Mouse (Mus musculus) liver, adult 2 months (tissue): ENCODE measurements around the gene Paxx. TPM values are rescaled to one million over a fixed set of nuclear protein-coding genes. Genes with fewer than 3 reads are reported as not detected.

Experiments
- DNase-seq: peaks from one replicate; pipeline ENCODE4 v3.0.0-alpha.2; 2011; ENCODE audit warnings: low read depth, low spot score; ENCODE audit errors: extremely low read depth
- H3K27ac ChIP-seq: fragments of 200-500 bp; replicated peaks from 2 replicates; pipeline ENCODE4 v1.5.1; 2012; ENCODE audit warnings: low read depth, mild to moderate bottlenecking, control low read depth, inconsistent platforms, low read length; ENCODE audit not compliant: insufficient read depth
- H3K27me3 ChIP-seq: fragments of 200-500 bp; 2 replicates; pipeline ENCODE4 v1.6.1; 2012; ENCODE audit warnings: mild to moderate bottlenecking, moderate library complexity, low read length, inconsistent platforms; ENCODE audit not compliant: control insufficient read depth, insufficient read depth
- H3K36me3 ChIP-seq: fragments of 200-500 bp; 2 replicates; pipeline ENCODE4 v1.6.1; 2012; ENCODE audit warnings: low read length, inconsistent platforms; ENCODE audit not compliant: control insufficient read depth, insufficient read depth
- H3K4me1 ChIP-seq: fragments of 200-500 bp; 2 replicates; pipeline ENCODE4 v1.6.1; 2011; ENCODE audit warnings: low read length; ENCODE audit not compliant: control insufficient read depth, insufficient read depth
- H3K4me3 ChIP-seq: fragments of 200-500 bp; 2 replicates; pipeline ENCODE4 v1.5.1; 2011; ENCODE audit warnings: low read depth, mild to moderate bottlenecking, control low read depth, low read length, moderate library complexity; ENCODE audit not compliant: insufficient read depth
- H3K79me2 ChIP-seq: fragments of 200-500 bp; 2 replicates; pipeline ENCODE4 v1.6.1; 2012; ENCODE audit warnings: inconsistent platforms, mild to moderate bottlenecking, low read length, moderate library complexity; ENCODE audit not compliant: control insufficient read depth, insufficient read depth
- H3K9ac ChIP-seq: fragments of 200-500 bp; 2 replicates; pipeline ENCODE4 v1.6.1; 2012; ENCODE audit warnings: low read depth, mild to moderate bottlenecking, control low read depth, inconsistent platforms, low read length
- CTCF ChIP-seq: fragments of 200-500 bp; IDR thresholded peaks from 2 replicates; pipeline ENCODE4 v1.5.1; 2011; ENCODE audit warnings: low read depth, low read length, control low read depth
- POLR2A ChIP-seq: fragments of 200-500 bp; IDR thresholded peaks from 2 replicates; pipeline ENCODE4 v1.6.1; 2011; ENCODE audit warnings: low read length, control low read depth; ENCODE audit not compliant: insufficient read depth; ENCODE audit errors: extremely low read depth
- WGBS: fragments of 180-500 bp; shearing (Covaris S2); methylation state at CpG from one replicate; pipeline ENCODE4 v1.1.7; 2018; 5-methylcytosine and 5-hydroxymethylcytosine counted together
- polyA plus RNA-seq: library from polyadenylated mRNA; depleted of rRNA; stranded (reverse); fragments of >200 nt; gene quantifications from 2 replicates; pipeline ENCODE4 v1.2.3, GENCODE M21; 2012
- total RNA-seq: library from RNA; depleted of rRNA; stranded (reverse); fragments of >200 nt; gene quantifications from 2 replicates; pipeline ENCODE4 v1.2.3, GENCODE M21; 2014

Paxx gene
- total and polyA plus RNA-seq, 2 experiments = 36.8 to 181 TPM

- Histone ChIP-seq H3K79me2 (peaks cover 10% of the 10 kb centered on the region), H3K27ac (no peak overlapping the region), H3K4me3 (no peak overlapping the region), H3K36me3 (no peaks in the 10 kb centered on the region), H3K4me1 (peaks cover 17% of the 10 kb centered on the region), H3K9ac (no peak overlapping the region), H3K27me3 (no peaks in the 10 kb centered on the region)
- DNase-seq = no peak
- 86% methylated on average over 3 of the region's 3 CpGs for WGBS
- no peak for TF ChIP-seq POLR2A
- no peak for TF ChIP-seq CTCF
Observed at GRCm38 (mm10) chr2:25502726-25503125, 41.8 kb upstream of the Paxx start.

- peaks cover 17% of the 10 kb centered on the region for H3K4me1 ChIP-seq
- H3K79me2 ChIP-seq = peaks cover 10% of the 10 kb centered on the region
- H3K27ac ChIP-seq = peak within 1 kb of the TSS; percentile 81
- WGBS = 73% methylated on average over 20 of the region's 20 CpGs
- H3K27me3 ChIP-seq = no peaks in the 10 kb centered on the region
- H3K9ac ChIP-seq = peak within 1 kb of the TSS; percentile 96
- no peaks in the 10 kb centered on the region for H3K36me3 ChIP-seq
- DNase-seq = no peak
- TF ChIP-seq POLR2A = no peak
- TF ChIP-seq CTCF = no peak
- H3K4me3 ChIP-seq = peak within 1 kb of the TSS; percentile 89
Observed at GRCm38 (mm10) chr2:25501593-25502486, 40.9 kb upstream of the Paxx start, which contains the start of gene C8g. Gene C8g (minus strand): TSS chr2:25501719.

- Histone ChIP-seq H3K36me3 (no peaks in the 10 kb centered on the region), H3K27me3 (no peaks in the 10 kb centered on the region), H3K79me2 (peaks cover 10% of the 10 kb centered on the region), H3K4me3 (peak within 1 kb of the TSS; percentile 89), H3K4me1 (peaks cover 17% of the 10 kb centered on the region), H3K9ac (peak within 1 kb of the TSS; percentile 96), H3K27ac (peak within 1 kb of the TSS; percentile 92)
- DNase-seq = peak; percentile 79
- WGBS = under 1% methylated on average over 28 of the region's 44 CpGs
- no peak for TF ChIP-seq CTCF
- peak; percentile 72 for TF ChIP-seq POLR2A
Observed at GRCm38 (mm10) chr2:25500576-25501405, 39.9 kb upstream of the Paxx start, which contains the start of gene Fbxw5. Gene Fbxw5 (plus strand): TSS chr2:25500750.

- peak overlapping the region; percentile 67 for H3K9ac ChIP-seq
- 15% methylated on average over 6 of the region's 6 CpGs for WGBS
- peak overlapping the region; percentile 66 for H3K4me3 ChIP-seq
- H3K4me1 ChIP-seq = peaks cover 17% of the 10 kb centered on the region
- TF ChIP-seq POLR2A (peak; percentile 60; the same call in 1 of the 2 replicates), CTCF (no peak)
- peak overlapping the region; percentile 92 for H3K27ac ChIP-seq
- H3K79me2 ChIP-seq = peaks cover 10% of the 10 kb centered on the region
- no peaks in the 10 kb centered on the region for H3K27me3 ChIP-seq
- DNase-seq = peak; percentile 90
- no peaks in the 10 kb centered on the region for H3K36me3 ChIP-seq
Observed at GRCm38 (mm10) chr2:25500071-25500575, 39.2 kb upstream of the Paxx start.

- peak; percentile 79 for DNase-seq
- H3K4me1 ChIP-seq = peaks cover 17% of the 10 kb centered on the region
- H3K9ac ChIP-seq = peak overlapping the region; percentile 67
- WGBS = 38% methylated on average over 15 of the region's 15 CpGs
- no peak for TF ChIP-seq POLR2A
- no peak for TF ChIP-seq CTCF
- peak overlapping the region; percentile 66 for H3K4me3 ChIP-seq
- no peaks in the 10 kb centered on the region for H3K27me3 ChIP-seq
- H3K79me2 ChIP-seq = peaks cover 10% of the 10 kb centered on the region
- H3K27ac ChIP-seq = peak overlapping the region; percentile 92
- no peaks in the 10 kb centered on the region for H3K36me3 ChIP-seq
Observed at GRCm38 (mm10) chr2:25498622-25499478, 38.0 kb upstream of the Paxx start.
